ENCODE assay signal across 22 mouse cellular contexts in the genomic region with DNA sequence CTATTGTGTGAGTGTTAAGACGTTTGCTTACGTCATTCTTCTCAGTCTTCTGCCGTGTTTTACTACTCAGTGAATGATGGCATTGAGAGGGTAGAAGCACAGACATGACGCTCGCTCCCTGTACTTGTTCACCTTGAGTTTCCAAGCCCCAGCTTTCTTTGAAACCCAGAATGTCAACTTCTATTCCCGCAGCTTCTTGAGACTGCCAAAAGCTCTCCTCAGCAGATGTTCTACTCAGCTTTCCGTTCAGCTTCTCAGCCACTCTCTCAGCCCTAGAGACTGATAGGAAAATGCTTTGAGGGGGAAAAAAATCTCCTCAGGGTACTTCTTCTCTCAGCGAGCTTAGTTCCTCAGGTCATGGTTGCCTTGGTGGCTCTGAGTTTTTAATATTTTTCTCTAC.
"Had no signal": no experiment of that assay in that cellular context is flagged by ENCODE, and none has a peak within 500 bp of the region (broad histone marks: within the 10 kb centered on the region; RNA-seq: fewer than 3 reads in every experiment).

No protein-coding gene starts in this region.

- DNase-seq: gastrocnemius, postnatal 10 days; gastrocnemius, postnatal 25 days; heart, adult 18-20 months; heart, postnatal 10 days; heart, postnatal 4 days; kidney, adult 18-20 months; kidney, adult 8-10 months; kidney, postnatal 10 days; kidney, postnatal 25 days; kidney, postnatal 4 days; liver; liver, embryonic 13.5 days had no signal

- H3K27ac ChIP-seq: heart, embryonic 10.5 days; hindbrain, embryonic 10.5 days; hindbrain, embryonic 12.5 days; hindbrain, embryonic 14.5 days; intestine, embryonic 15.5 days; left cerebral cortex, adult 2 months; limb, embryonic 10.5 days; limb, embryonic 12.5 days; liver, embryonic 13.5 days; liver, embryonic 15.5 days had no signal

- H3K4me3 ChIP-seq: heart, embryonic 10.5 days; heart, embryonic 12.5 days; hindbrain, embryonic 10.5 days; hindbrain, embryonic 12.5 days; intestine, embryonic 15.5 days; left cerebral cortex, adult 2 months; limb, embryonic 10.5 days; limb, embryonic 12.5 days; liver, embryonic 13.5 days; liver, embryonic 15.5 days had no signal
